In the genomic region with DNA sequence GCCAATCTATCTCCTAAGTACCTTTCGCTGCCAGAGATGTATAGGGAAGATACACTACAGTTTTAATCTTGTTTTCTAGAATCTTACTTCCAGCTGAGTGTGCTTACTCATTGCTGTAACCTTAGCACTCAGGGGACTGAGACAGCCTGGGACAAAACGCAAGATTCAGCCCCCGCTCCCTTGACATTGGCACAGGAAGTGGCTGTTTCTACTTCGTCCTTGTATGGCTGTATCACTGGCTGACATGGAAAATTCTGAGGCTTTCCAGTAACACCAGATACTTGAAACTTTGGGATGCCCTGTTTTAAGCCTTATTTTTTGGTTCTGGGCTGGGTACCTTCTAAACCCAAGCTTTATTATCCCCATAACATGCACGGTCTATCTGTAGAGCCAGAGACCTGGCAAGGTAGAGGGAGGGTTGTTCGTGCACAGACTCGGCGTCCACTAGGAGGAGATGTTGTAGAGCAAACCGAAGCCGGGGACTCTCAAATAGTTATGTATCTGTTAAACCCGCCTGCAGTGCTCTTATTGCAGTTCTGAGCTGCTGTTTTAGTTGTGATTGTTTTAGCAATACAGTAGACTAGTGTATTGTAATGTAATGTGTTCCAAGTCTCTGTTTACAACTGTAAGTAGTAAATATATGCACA, we compare ENCODE assay signal across 8 mouse cellular contexts. TPM values are rescaled to one million over a fixed set of nuclear protein-coding genes. Genes with fewer than 3 reads are reported as not detected.
DNase-seq lines count a peak whose midpoint lies in the region.

No protein-coding gene starts in this region.

- DNase-seq in adrenal gland, adult (ENCODE audit: inconsistent age in 2 of 2, low spot score in 1 of 2), result peak; percentile 26 to 80
- DNase-seq in adrenal gland, postnatal 4 days (ENCODE audit: low spot score in 2 of 2), result no peak
- peak; percentile 85 for DNase-seq in NIH3T3 (ENCODE audit: low read depth)
- DNase-seq in embryo, embryonic 11 days, result peak; percentile 75
- peak; percentile 55 to 78 for DNase-seq in heart, postnatal 10 days
- peak; percentile 76 to 77 for DNase-seq in kidney, postnatal 25 days
- peak; percentile 22 to 37 for DNase-seq in lung, adult 18-20 months
- DNase-seq in right cerebral cortex, adult 18-20 months, result peak; percentile 55

- intact Hi-C loops in heart, postnatal 10 days (cut with DNase I), result loop anchor here (1.0 to 5.0 kb wide), 2 partner anchors 138 to 1021 kb away; no protein-coding TSS in a partner anchor

RNA-seq across cellular contexts. Expression of a gene that starts 23.0 kb away (rescaled TPM):
- 1 to 10 TPM; 1.0 to 3.8 TPM for total RNA-seq in adrenal gland, postnatal 4 days (2021)
- under 1 TPM; 0.41 to 0.50 TPM for total RNA-seq in heart, postnatal 10 days (2021)

RNA-seq across cellular contexts. Expression of a gene that starts 32.7 kb away (rescaled TPM):
- 10 to 100 TPM; 15.4 to 16.8 TPM for total RNA-seq in adrenal gland, postnatal 4 days (2021)
- total RNA-seq in heart, postnatal 10 days (2021), result 10 to 100 TPM; 12.9 to 15.2 TPM

RNA-seq across cellular contexts. Expression of a gene that starts 32.8 kb away (rescaled TPM):
- 10 to 100 TPM; 22.8 to 26.1 TPM for total RNA-seq in adrenal gland, postnatal 4 days (2021)
- total RNA-seq in heart, postnatal 10 days (2021), result 10 to 100 TPM; 24.2 to 25.1 TPM

Comparison
In these comparisons a context has a peak if more than half of its experiments do, and no peak if none do; other contexts are left out.
1. DNase-seq: peak in adrenal gland, adult (2 of 2), NIH3T3 (single experiment), embryo, embryonic 11 days (single experiment), heart, postnatal 10 days (2 of 2), kidney, postnatal 25 days (2 of 2), lung, adult 18-20 months (2 of 2) and right cerebral cortex, adult 18-20 months (single experiment); none in adrenal gland, postnatal 4 days (0 of 2).